Mouse (Mus musculus) neural tube, embryonic 14.5 days (tissue): ENCODE results near the gene Hspa12b. TPM values are rescaled to one million over a fixed set of nuclear protein-coding genes. Genes with fewer than 3 reads are reported as not detected.

Experiments used
- ATAC-seq: fragments of 200-750 bp; cut with Nextera tagmentation; 2 replicates; pipeline ENCODE4 v1.8.0; 2017; ENCODE audit warnings: low read depth, mild to moderate bottlenecking, moderate TSS enrichment, moderate library complexity
- H3K27ac ChIP-seq: fragments of 300-500 bp; sonication (generic); 2 replicates; pipeline ENCODE4 v1.5.1; 2014; ENCODE audit warnings: low read depth, mild to moderate bottlenecking, control low read depth, low read length, moderate library complexity, mixed read lengths
- H3K27me3 ChIP-seq: fragments of 300-500 bp; sonication (generic); 2 replicates; pipeline ENCODE4 v1.6.1; 2014; ENCODE audit warnings: low read length; ENCODE audit not compliant: control insufficient read depth, insufficient read depth
- H3K36me3 ChIP-seq: fragments of 300-500 bp; sonication (generic); 2 replicates; pipeline ENCODE4 v1.6.1; 2014; ENCODE audit warnings: low read length, mixed read lengths; ENCODE audit not compliant: control insufficient read depth, insufficient read depth
- H3K4me1 ChIP-seq: fragments of 300-500 bp; sonication (generic); 2 replicates; pipeline ENCODE4 v1.6.1; 2014; ENCODE audit warnings: low read length; ENCODE audit not compliant: control insufficient read depth, insufficient read depth
- H3K4me2 ChIP-seq: fragments of 300-500 bp; sonication (generic); 2 replicates; pipeline ENCODE4 v1.6.1; 2014; ENCODE audit warnings: mild to moderate bottlenecking, low read depth, low read length, control low read depth
- H3K4me3 ChIP-seq: fragments of 300-500 bp; sonication (generic); 2 replicates; pipeline ENCODE4 v1.5.1; 2014; ENCODE audit warnings: low read depth, low read length, control low read depth, mixed read lengths
- H3K9ac ChIP-seq: fragments of 300-500 bp; sonication (generic); replicated peaks from 2 replicates; pipeline ENCODE4 v1.6.1; 2014; ENCODE audit warnings: low read depth, mild to moderate bottlenecking, control low read depth, low read length, mixed read lengths
- H3K9me3 ChIP-seq: fragments of 300-500 bp; sonication (generic); 2 replicates; pipeline ENCODE4 v1.6.1; 2016; ENCODE audit warnings: low read length; ENCODE audit not compliant: control insufficient read depth
- WGBS: fragments of 180-500 bp; shearing (Covaris S2); extraction: QIAGEN DNeasy Blood & Tissue Kit; methylation state at CpG from one replicate; pipeline ENCODE4 v1.1.7; 2014; 5-methylcytosine and 5-hydroxymethylcytosine counted together
- polyA plus RNA-seq: library from polyadenylated mRNA; unstranded; fragments of >200 nt; fragmentation: Nextera tagmentation; extraction: Ambion mirVana; gene quantifications from 2 replicates; pipeline ENCODE4 v1.2.1, GENCODE M21; 2014

The Hspa12b gene
- 1.3 and 3.4 TPM in 2 replicates for polyA plus RNA-seq

GRCm38 (mm10) chr2:131127161-131127730 lies at the start of gene Hspa12b:
Gene Hspa12b, plus strand, starts transcription at chr2:131127280.
- under 1% methylated on average over 28 of the region's 28 CpGs for WGBS

GRCm38 (mm10) chr2:131080507-131080906 lies 46.6 kb upstream of the Hspa12b start:
- H3K4me1 ChIP-seq: no peaks in the 10 kb centered on the region
- no peak overlapping the region for H3K4me3 ChIP-seq
- WGBS: 85% methylated on average over 5 of the region's 5 CpGs
- H3K4me2 ChIP-seq: no peak overlapping the region
- no peaks in the 10 kb centered on the region for H3K9me3 ChIP-seq
- no peak overlapping the region for H3K9ac ChIP-seq
- H3K36me3 ChIP-seq: no peaks in the 10 kb centered on the region
- H3K27ac ChIP-seq: no peak overlapping the region
- H3K27me3 ChIP-seq: no peaks in the 10 kb centered on the region; the same call in 1 of the 2 replicates
- ATAC-seq: no peak

More at GRCm38 (mm10) chr2:131127161-131127730, at the start of gene Hspa12b:
- peak within 1 kb of the TSS; percentile 34 for H3K4me3 ChIP-seq
- peaks cover 8% of the 10 kb centered on the region for H3K4me1 ChIP-seq
- peak within 1 kb of the TSS; percentile 44 for H3K27ac ChIP-seq
- H3K27me3 ChIP-seq: no peaks in the 10 kb centered on the region
- no peaks in the 10 kb centered on the region for H3K9me3 ChIP-seq
- ATAC-seq: peak; percentile 90
- H3K4me2 ChIP-seq: peak within 1 kb of the TSS; percentile 81
- no peaks in the 10 kb centered on the region for H3K36me3 ChIP-seq
- H3K9ac ChIP-seq: peak within 1 kb of the TSS; percentile 63

GRCm38 (mm10) chr2:131084206-131084605 lies 42.9 kb upstream of the Hspa12b start:
- Histone ChIP-seq H3K36me3 (no peaks in the 10 kb centered on the region), H3K9me3 (no peaks in the 10 kb centered on the region), H3K4me2 (no peak overlapping the region), H3K9ac (no peak overlapping the region), H3K4me1 (no peaks in the 10 kb centered on the region), H3K27me3 (no peaks in the 10 kb centered on the region), H3K4me3 (no peak overlapping the region), H3K27ac (no peak overlapping the region)
- no peak for ATAC-seq
- 94% methylated on average over 4 of the region's 4 CpGs for WGBS

- Histone ChIP-seq H3K4me3 (no peak within 1 kb of the TSS), H3K9ac (no peak within 1 kb of the TSS), H3K36me3 (no peaks in the 10 kb centered on the region), H3K27ac (no peak within 1 kb of the TSS), H3K9me3 (no peaks in the 10 kb centered on the region), H3K4me1 (no peaks in the 10 kb centered on the region), H3K27me3 (no peaks in the 10 kb centered on the region), H3K4me2 (no peak within 1 kb of the TSS)
- no peak for ATAC-seq
- 86% methylated on average over 11 of the region's 11 CpGs for WGBS
Measured at GRCm38 (mm10) chr2:131086667-131087390, 40.3 kb upstream of the Hspa12b start, which contains the start of gene Siglec1. Gene Siglec1, minus strand, starts transcription at chr2:131086765.

- no peak overlapping the region for H3K4me2 ChIP-seq
- no peaks in the 10 kb centered on the region for H3K4me1 ChIP-seq
- no peak overlapping the region for H3K4me3 ChIP-seq
- H3K36me3 ChIP-seq: no peaks in the 10 kb centered on the region
- no peaks in the 10 kb centered on the region for H3K27me3 ChIP-seq
- WGBS: 89% methylated on average over 4 of the region's 4 CpGs
- H3K27ac ChIP-seq: no peak overlapping the region
- no peak for ATAC-seq
- no peaks in the 10 kb centered on the region for H3K9me3 ChIP-seq
- H3K9ac ChIP-seq: no peak overlapping the region
Measured at GRCm38 (mm10) chr2:131088581-131088980, 38.5 kb upstream of the Hspa12b start.

GRCm38 (mm10) chr2:131089634-131090033 lies 37.4 kb upstream of the Hspa12b start:
- WGBS: 94% methylated on average over 1 of the region's 1 CpGs

GRCm38 (mm10) chr2:131090852-131091251 lies 36.2 kb upstream of the Hspa12b start:
- H3K9me3 ChIP-seq: no peaks in the 10 kb centered on the region
- no peaks in the 10 kb centered on the region for H3K36me3 ChIP-seq
- no peak overlapping the region for H3K4me2 ChIP-seq
- no peaks in the 10 kb centered on the region for H3K4me1 ChIP-seq
- no peak overlapping the region for H3K27ac ChIP-seq
- no peak overlapping the region for H3K9ac ChIP-seq
- no peak for ATAC-seq
- 84% methylated on average over 3 of the region's 3 CpGs for WGBS
- no peaks in the 10 kb centered on the region for H3K27me3 ChIP-seq
- no peak overlapping the region for H3K4me3 ChIP-seq

More at GRCm38 (mm10) chr2:131089634-131090033, 37.4 kb upstream of the Hspa12b start:
- H3K27me3 ChIP-seq: no peaks in the 10 kb centered on the region
- H3K4me3 ChIP-seq: no peak overlapping the region
- H3K27ac ChIP-seq: no peak overlapping the region
- no peak for ATAC-seq
- no peaks in the 10 kb centered on the region for H3K9me3 ChIP-seq
- H3K36me3 ChIP-seq: no peaks in the 10 kb centered on the region
- H3K4me1 ChIP-seq: no peaks in the 10 kb centered on the region
- no peak overlapping the region for H3K4me2 ChIP-seq
- no peak overlapping the region for H3K9ac ChIP-seq

GRCm38 (mm10) chr2:131093577-131093976 lies 33.5 kb upstream of the Hspa12b start:
- no peaks in the 10 kb centered on the region for H3K36me3 ChIP-seq
- H3K4me3 ChIP-seq: no peak overlapping the region
- H3K27me3 ChIP-seq: no peaks in the 10 kb centered on the region
- no peaks in the 10 kb centered on the region for H3K9me3 ChIP-seq
- no peaks in the 10 kb centered on the region for H3K4me1 ChIP-seq
- no peak overlapping the region for H3K9ac ChIP-seq
- WGBS: 85% methylated on average over 5 of the region's 5 CpGs
- H3K4me2 ChIP-seq: no peak overlapping the region
- H3K27ac ChIP-seq: no peak overlapping the region
- ATAC-seq: no peak

GRCm38 (mm10) chr2:131094823-131095222 lies 32.3 kb upstream of the Hspa12b start:
- ATAC-seq: peak; percentile 34; the same call in 1 of the 2 replicates
- WGBS: 0% methylated on average over 1 of the region's 1 CpGs

More at GRCm38 (mm10) chr2:131094823-131095222, 32.3 kb upstream of the Hspa12b start:
- Histone ChIP-seq H3K4me2 (no peak overlapping the region), H3K36me3 (no peaks in the 10 kb centered on the region), H3K9me3 (no peaks in the 10 kb centered on the region), H3K4me1 (no peaks in the 10 kb centered on the region), H3K27ac (no peak overlapping the region), H3K27me3 (no peaks in the 10 kb centered on the region), H3K9ac (no peak overlapping the region), H3K4me3 (no peak overlapping the region)
